Mouse (Mus musculus): ENCODE results near the gene Ankrd2.

DNA sequence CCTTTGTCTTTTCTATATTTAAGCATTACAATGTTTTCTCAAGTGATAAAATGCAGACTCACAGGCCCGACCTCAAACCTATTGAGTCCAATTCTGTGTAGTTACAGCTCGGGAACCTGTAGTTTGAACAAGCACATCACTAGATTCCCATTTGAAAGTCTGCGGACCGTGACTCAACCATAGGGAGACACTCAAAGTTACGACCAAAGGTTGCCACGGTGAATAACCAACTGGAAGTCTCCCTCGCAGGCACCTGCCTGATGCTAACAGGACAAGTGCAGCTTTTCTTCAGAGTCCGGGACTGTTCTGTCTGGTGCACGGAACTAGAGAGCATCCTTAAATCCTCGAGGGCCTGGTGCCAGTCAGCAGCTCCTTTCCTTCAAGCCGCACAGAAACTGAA, 44.7 kb downstream of the Ankrd2 start:
- TF ChIP-seq EP300 (IDR thresholded peaks at IDR 0.05; ENCODE audit: low read depth) (no peak), CTCF (IDR thresholded peaks at IDR 0.05; ENCODE audit: low read depth) (no peak)

All from heart, postnatal 0 days (tissue).